Mouse (Mus musculus): ENCODE measurements around the gene Pgf. TPM values are rescaled to one million over a fixed set of nuclear protein-coding genes. Genes with fewer than 3 reads are reported as not detected.

Pgf gene
- total and polyA plus RNA-seq, 3 experiments: 0.46 TPM; not detected in 2

DNA sequence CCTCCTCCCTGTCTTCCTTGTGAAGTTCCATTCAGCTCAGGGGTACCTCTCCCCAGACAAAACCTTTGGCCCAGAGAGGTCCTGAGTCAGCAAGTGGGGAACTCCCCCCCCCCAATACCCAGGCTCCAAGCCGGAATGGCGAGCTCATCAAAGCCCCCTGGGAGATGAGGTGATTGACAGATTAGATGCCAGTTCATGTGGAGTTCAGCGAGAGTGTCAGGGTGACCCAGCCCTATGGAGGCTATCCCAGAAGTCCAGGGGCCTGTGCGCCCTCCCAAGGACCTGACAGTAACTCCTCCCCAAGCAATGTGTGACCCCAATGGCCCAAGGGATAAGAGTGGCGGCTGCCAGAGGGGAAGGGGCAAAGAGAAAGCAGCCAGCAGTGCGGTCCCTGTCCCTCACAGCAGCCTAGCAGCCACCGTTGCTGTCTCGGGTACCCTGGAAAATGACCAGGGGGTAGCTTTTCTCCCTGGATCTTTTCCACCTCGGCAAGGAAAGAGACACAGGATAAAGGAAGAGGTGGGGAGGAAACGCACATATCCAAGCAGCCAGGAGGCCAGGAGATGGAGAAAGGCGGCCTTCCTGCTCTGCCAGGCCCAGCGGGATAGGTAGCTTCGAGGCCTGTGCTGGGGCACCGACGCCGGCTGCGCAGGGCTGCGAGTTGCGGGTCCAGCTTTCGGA lies 27.1 kb downstream of the Pgf start:
- no peaks in the 10 kb centered on the region for H3K9me3 ChIP-seq (replicated peaks; ENCODE audit: insufficient read depth, low read length)

DNA sequence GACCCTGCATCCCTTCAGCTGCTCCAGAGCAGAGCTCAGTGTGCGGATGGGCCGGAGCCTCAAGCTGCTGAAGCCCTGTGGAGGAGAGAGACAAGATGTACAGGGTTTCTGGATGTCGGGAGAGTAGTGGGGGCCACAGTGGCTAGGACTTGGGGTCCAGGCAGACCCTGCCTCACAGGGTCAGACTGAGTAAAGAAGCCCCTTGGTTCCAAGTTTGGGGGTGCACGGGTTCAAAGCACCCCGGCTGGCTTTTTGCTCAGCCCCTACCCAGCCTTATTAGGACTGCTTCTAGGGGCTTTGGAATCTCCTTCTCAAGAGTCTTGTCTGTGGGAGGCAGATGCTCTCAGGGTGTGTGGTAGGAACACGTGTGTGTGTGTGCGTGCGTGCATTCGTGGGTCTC lies 30.7 kb downstream of the Pgf start:
- DNase-seq (ENCODE audit: low read depth, low spot score): no peak
- Histone ChIP-seq H3K27ac (ENCODE audit: control insufficient read depth, low read depth, low read length) (no peak overlapping the region), H3K9ac (ENCODE audit: control insufficient read depth, low read depth, low read length, poor library complexity, severe bottlenecking) (no peak overlapping the region), H3K36me3 (ENCODE audit: control insufficient read depth in 1 of 2, insufficient read depth in 2 of 2, low read length in 2 of 2) (no peaks in the 10 kb centered on the region; a peak in 1 of 4 replicates), H3K79me2 (ENCODE audit: control insufficient read depth, insufficient read depth, low read length, poor library complexity) (no peaks in the 10 kb centered on the region), H3K9me3 (replicated peaks; ENCODE audit: insufficient read depth, low read length) (no peaks in the 10 kb centered on the region), H3K4me1 (ENCODE audit: control insufficient read depth in 1 of 2, insufficient read depth in 2 of 2, low read length in 2 of 2) (peaks cover 0 to 4% of the 10 kb centered on the region in 2 experiments; a peak in 1 of 4 replicates), H3K27me3 (ENCODE audit: control insufficient read depth in 1 of 2, insufficient read depth in 2 of 2, low read length in 2 of 2) (no peaks in the 10 kb centered on the region), H3K4me3 (ENCODE audit: control insufficient read depth in 1 of 2, insufficient read depth in 1 of 2, low read depth in 2 of 2, low read length in 2 of 2) (no peak overlapping the region)
- TF ChIP-seq MAZ (IDR thresholded peaks at IDR 0.05; ENCODE audit: low read depth, low read length) (no peak), USF2 (IDR thresholded peaks at IDR 0.05; ENCODE audit: borderline replicate concordance in 1 of 2, insufficient read depth in 1 of 2, low read depth in 1 of 2, low read length in 2 of 2) (no peak), POLR2A (IDR thresholded peaks at IDR 0.05; ENCODE audit: control insufficient read depth in 1 of 2, insufficient read depth in 1 of 2, low read depth in 1 of 2, low read length in 2 of 2, poor library complexity in 1 of 2) (no peak), ZNF384 (IDR thresholded peaks at IDR 0.05; ENCODE audit: low read depth, low read length) (no peak), E2F4 (IDR thresholded peaks at IDR 0.05; ENCODE audit: borderline replicate concordance, low read depth, low read length) (no peak), GATA1 (IDR thresholded peaks at IDR 0.05; ENCODE audit: low read depth, low read length) (no peak), HCFC1 (IDR thresholded peaks at IDR 0.05; ENCODE audit: low read depth, low read length) (no peak), ZKSCAN1 (IDR thresholded peaks at IDR 0.05; ENCODE audit: low read depth, low read length) (no peak), JUND (IDR thresholded peaks at IDR 0.05; ENCODE audit: low read depth, low read length) (no peak), CHD2 (IDR thresholded peaks at IDR 0.05; ENCODE audit: low read length) (no peak), EP300 (IDR thresholded peaks at IDR 0.05; ENCODE audit: low read depth in 1 of 2, low read length in 2 of 2) (no peak), CTCF (IDR thresholded peaks at IDR 0.05 in 2 of 3, conservative IDR thresholded peaks at IDR 0.05 in 1 of 3; ENCODE audit: control insufficient read depth in 1 of 3, insufficient read depth in 1 of 3, low read depth in 2 of 3, low read length in 3 of 3, poor library complexity in 1 of 3, severe bottlenecking in 1 of 3) (no peak), MYC (IDR thresholded peaks at IDR 0.05; ENCODE audit: low read depth, low read length) (no peak), MYB (IDR thresholded peaks at IDR 0.05; ENCODE audit: low read depth, low read length) (no peak), MAX (IDR thresholded peaks at IDR 0.05; ENCODE audit: low read length) (no peak), POLR2AphosphoS2 (IDR thresholded peaks at IDR 0.05; ENCODE audit: low read length) (no peak)

More for the DNA sequence above, 27.1 kb downstream of the Pgf start:
- no peak for DNase-seq (ENCODE audit: low read depth, low spot score)
- Histone ChIP-seq H3K36me3 (ENCODE audit: control insufficient read depth in 1 of 2, insufficient read depth in 2 of 2, low read length in 2 of 2) (no peaks in the 10 kb centered on the region; a peak in 1 of 4 replicates), H3K27me3 (ENCODE audit: control insufficient read depth in 1 of 2, insufficient read depth in 2 of 2, low read length in 2 of 2) (peaks cover 0 to under 1% of the 10 kb centered on the region in 2 experiments; a peak in 1 of 4 replicates), H3K4me1 (ENCODE audit: control insufficient read depth in 1 of 2, insufficient read depth in 2 of 2, low read length in 2 of 2) (peaks cover 0 to 4% of the 10 kb centered on the region in 2 experiments; a peak in 1 of 4 replicates), H3K9ac (ENCODE audit: control insufficient read depth, low read depth, low read length, poor library complexity, severe bottlenecking) (peak overlapping the region; percentile 66), H3K27ac (ENCODE audit: control insufficient read depth, low read depth, low read length) (no peak overlapping the region), H3K4me3 (ENCODE audit: control insufficient read depth in 1 of 2, insufficient read depth in 1 of 2, low read depth in 2 of 2, low read length in 2 of 2) (peak overlapping the region; percentile 62 to 83), H3K79me2 (ENCODE audit: control insufficient read depth, insufficient read depth, low read length, poor library complexity) (no peaks in the 10 kb centered on the region)
- TF ChIP-seq NELFE (IDR thresholded peaks at IDR 0.05; ENCODE audit: low read depth, low read length) (no peak), EP300 (IDR thresholded peaks at IDR 0.05; ENCODE audit: low read depth in 1 of 2, low read length in 2 of 2) (no peak), ZMIZ1 (IDR thresholded peaks at IDR 0.05; ENCODE audit: low read depth, low read length) (no peak), ZNF384 (IDR thresholded peaks at IDR 0.05; ENCODE audit: low read depth, low read length) (no peak), ELF1 (IDR thresholded peaks at IDR 0.05; ENCODE audit: low read depth, low read length) (no peak), E2F4 (IDR thresholded peaks at IDR 0.05; ENCODE audit: borderline replicate concordance, low read depth, low read length) (no peak), TCF12 (IDR thresholded peaks at IDR 0.05; ENCODE audit: low read depth, low read length) (no peak), GABPA (IDR thresholded peaks at IDR 0.05; ENCODE audit: low read depth, low read length) (no peak), POLR2A (IDR thresholded peaks at IDR 0.05; ENCODE audit: control insufficient read depth in 1 of 2, insufficient read depth in 1 of 2, low read depth in 1 of 2, low read length in 2 of 2, poor library complexity in 1 of 2) (no peak), SIN3A (IDR thresholded peaks at IDR 0.05; ENCODE audit: low read length) (no peak), NRF1 (IDR thresholded peaks at IDR 0.05; ENCODE audit: insufficient read depth, low read depth, low read length, poor library complexity, severe bottlenecking) (no peak), JUND (IDR thresholded peaks at IDR 0.05; ENCODE audit: low read depth, low read length) (no peak), CTCF (IDR thresholded peaks at IDR 0.05 in 2 of 3, conservative IDR thresholded peaks at IDR 0.05 in 1 of 3; ENCODE audit: control insufficient read depth in 1 of 3, insufficient read depth in 1 of 3, low read depth in 2 of 3, low read length in 3 of 3, poor library complexity in 1 of 3, severe bottlenecking in 1 of 3) (no peak), MEF2A (IDR thresholded peaks at IDR 0.05; ENCODE audit: extremely low read depth, insufficient replicate concordance, low read depth, low read length, poor library complexity, severe bottlenecking) (no peak), KAT2A (conservative IDR thresholded peaks at IDR 0.05; ENCODE audit: low read depth, low read length) (no peak), USF1 (IDR thresholded peaks at IDR 0.05; ENCODE audit: low read depth, low read length) (no peak)
